Mouse (Mus musculus) kidney, adult 2 months (tissue): ENCODE results near the gene Mpl. TPM values are rescaled to one million over a fixed set of nuclear protein-coding genes. Genes with fewer than 3 reads are reported as not detected.
A peak's percentile ranks its signal among the peaks of the same experiment; 100 is the strongest.

Source experiments
- DNase-seq: peaks from one replicate; pipeline ENCODE4 v3.0.0; 2021
- H3K27ac ChIP-seq: fragments of 200-500 bp; 2 replicates; pipeline ENCODE4 v1.5.1; 2012; ENCODE audit warnings: low read depth, low read length, control low read depth, inconsistent platforms; ENCODE audit not compliant: insufficient read depth
- H3K27me3 ChIP-seq: fragments of 200-500 bp; replicated peaks from 2 replicates; pipeline ENCODE4 v1.6.1; 2012; ENCODE audit warnings: mild to moderate bottlenecking, moderate library complexity, low read length, inconsistent platforms; ENCODE audit not compliant: control insufficient read depth, insufficient read depth
- H3K36me3 ChIP-seq: fragments of 200-500 bp; 2 replicates; pipeline ENCODE4 v1.6.1; 2012; ENCODE audit warnings: mild to moderate bottlenecking, moderate library complexity, low read length, inconsistent platforms; ENCODE audit not compliant: control insufficient read depth, insufficient read depth
- H3K4me1 ChIP-seq: fragments of 200-500 bp; 2 replicates; pipeline ENCODE4 v1.6.1; 2011; ENCODE audit warnings: low read length; ENCODE audit not compliant: control insufficient read depth, insufficient read depth
- H3K4me3 ChIP-seq: fragments of 200-500 bp; 2 replicates; pipeline ENCODE4 v1.5.1; 2011; ENCODE audit warnings: mild to moderate bottlenecking, low read depth, low read length, control low read depth; ENCODE audit not compliant: insufficient read depth
- CTCF ChIP-seq: fragments of 200-500 bp; conservative IDR thresholded peaks from 2 replicates; pipeline ENCODE4 v1.5.1; 2011; ENCODE audit warnings: low read depth, mild to moderate bottlenecking, control low read depth, low read length, moderate library complexity, mixed read lengths; ENCODE audit not compliant: insufficient read depth, insufficient read length
- POLR2A ChIP-seq: fragments of 200-500 bp; IDR thresholded peaks from one replicate; pipeline ENCODE4 v1.6.1; 2011; ENCODE audit warnings: low read depth, low read length, control low read depth
- WGBS: fragments of 180-500 bp; shearing (Covaris S2); methylation state at CpG from one replicate; pipeline ENCODE4 v1.1.7; 2018; 5-methylcytosine and 5-hydroxymethylcytosine counted together
- polyA plus RNA-seq: library from polyadenylated mRNA; depleted of rRNA; stranded (reverse); fragments of >200 nt; gene quantifications from 2 replicates; pipeline ENCODE4 v1.2.3, GENCODE M21; 2012

Gene Mpl
- polyA plus RNA-seq, 1 experiment = 0.03 TPM

DNA sequence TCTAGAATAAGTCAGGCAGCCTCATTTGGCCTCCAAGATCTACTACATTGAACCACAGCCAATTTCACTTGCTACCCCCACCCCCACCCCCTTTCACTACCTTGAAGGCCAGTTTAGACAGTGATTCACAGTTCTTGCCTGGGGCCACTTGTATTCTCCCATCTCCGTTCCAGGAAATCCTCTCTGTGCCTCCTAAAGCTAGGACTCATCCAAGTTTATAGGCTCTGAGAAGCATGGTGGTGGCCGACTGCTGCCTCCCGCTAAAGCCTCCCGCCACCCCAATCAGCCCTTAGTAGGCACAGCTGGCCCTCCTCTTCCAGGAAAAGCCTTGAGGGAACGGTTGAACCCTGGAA lies 29.9 kb downstream of the Mpl start:
- Histone ChIP-seq H3K36me3 (no peaks in the 10 kb centered on the region), H3K27ac (peak overlapping the region; percentile 97), H3K27me3 (no peaks in the 10 kb centered on the region), H3K4me3 (peak overlapping the region; percentile 92), H3K4me1 (peaks cover 31% of the 10 kb centered on the region)
- TF ChIP-seq POLR2A = no peak
- TF ChIP-seq CTCF = no peak
- DNase-seq = no peak
- 2% methylated on average over 5 of the region's 5 CpGs for WGBS

DNA sequence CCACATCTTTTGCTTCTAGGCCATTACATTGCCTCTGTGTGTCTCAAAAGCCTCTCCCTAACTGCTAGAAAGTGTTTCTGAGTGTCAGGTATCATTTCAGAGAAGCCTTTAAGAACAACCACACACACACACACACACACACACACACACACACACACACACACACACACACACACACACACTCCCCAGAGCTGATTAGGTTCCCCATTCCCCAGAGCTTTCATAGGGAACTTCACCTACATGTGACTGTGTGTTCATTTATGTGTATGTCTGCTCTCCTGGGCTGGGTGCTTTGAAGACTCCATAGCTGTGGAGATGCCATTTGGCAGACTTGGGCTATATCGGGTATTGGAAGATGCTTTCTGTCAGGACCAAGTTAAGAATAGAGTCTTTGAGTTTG lies 31.9 kb downstream of the Mpl start:
- Histone ChIP-seq H3K4me3 (no peak overlapping the region), H3K4me1 (peaks cover 29% of the 10 kb centered on the region), H3K27ac (no peak overlapping the region), H3K27me3 (no peaks in the 10 kb centered on the region), H3K36me3 (no peaks in the 10 kb centered on the region)
- TF ChIP-seq POLR2A (no peak), CTCF (no peak)
- DNase-seq = no peak
- 94% methylated on average over 1 of the region's 1 CpGs for whole genome bisulfite sequencing

DNA sequence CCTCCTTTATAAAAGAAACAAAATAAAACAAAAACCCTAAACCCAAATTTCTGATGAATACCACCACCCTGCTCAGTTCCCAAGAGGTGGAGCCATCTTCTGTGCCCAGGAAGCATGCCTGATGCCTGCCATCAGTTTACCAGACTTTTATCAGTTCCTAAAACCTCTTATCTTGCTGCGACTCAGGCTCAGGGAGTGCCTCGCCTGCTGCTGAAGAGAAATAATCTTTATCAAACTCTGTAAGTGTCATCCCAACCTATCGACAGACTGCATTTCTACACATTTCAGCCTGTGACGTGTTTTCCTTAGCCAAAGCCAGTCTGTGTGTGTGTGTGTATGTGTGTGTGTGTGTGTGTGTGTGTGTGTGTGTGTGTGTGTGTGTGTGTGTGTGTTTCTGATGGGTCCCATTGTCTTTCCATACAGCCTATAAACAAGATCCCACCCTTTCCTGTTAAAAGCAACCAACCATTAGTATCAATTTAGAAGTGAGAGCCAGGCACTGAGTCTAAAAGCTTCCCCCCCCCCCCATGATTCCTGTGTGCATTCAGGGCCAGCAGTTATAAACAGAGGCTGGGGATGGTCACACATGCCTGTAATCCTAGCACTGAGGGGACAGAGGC lies 32.7 kb downstream of the Mpl start:
- Histone ChIP-seq H3K27ac (no peak overlapping the region), H3K4me1 (peaks cover 22% of the 10 kb centered on the region), H3K36me3 (no peaks in the 10 kb centered on the region), H3K4me3 (no peak overlapping the region), H3K27me3 (no peaks in the 10 kb centered on the region)
- TF ChIP-seq CTCF (no peak), POLR2A (no peak)
- DNase-seq = no peak
- WGBS = 78% methylated on average over 4 of the region's 4 CpGs

DNA sequence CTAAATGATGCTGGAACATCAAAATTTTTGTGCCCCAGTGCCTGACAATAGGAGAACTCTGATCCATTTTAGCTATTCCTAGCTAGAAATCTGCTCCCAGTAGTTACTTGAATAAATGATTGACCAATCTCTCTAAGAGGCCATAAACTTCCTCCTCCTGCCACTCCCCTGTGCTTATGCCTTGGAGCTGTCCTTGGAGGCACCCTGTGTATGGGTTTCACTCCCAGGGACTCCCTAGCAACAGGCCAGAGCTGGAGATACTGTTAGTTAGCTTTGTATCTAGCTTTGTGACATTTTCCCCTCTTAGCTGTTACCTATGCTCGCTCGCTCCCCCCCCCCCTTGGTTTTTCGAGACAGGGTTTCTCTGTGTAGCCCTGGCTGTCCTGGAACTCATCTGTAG lies 35.9 kb downstream of the Mpl start:
- Histone ChIP-seq H3K27me3 (no peaks in the 10 kb centered on the region), H3K27ac (no peak overlapping the region), H3K4me1 (0 out of 2 replicates have a peak, but pooled peaks cover 6% of the 10 kb centered on the region), H3K36me3 (no peaks in the 10 kb centered on the region), H3K4me3 (no peak overlapping the region)
- DNase-seq = peak; percentile 43
- WGBS = 93% methylated on average over 3 of the region's 3 CpGs
- TF ChIP-seq CTCF (no peak), POLR2A (no peak)

DNA sequence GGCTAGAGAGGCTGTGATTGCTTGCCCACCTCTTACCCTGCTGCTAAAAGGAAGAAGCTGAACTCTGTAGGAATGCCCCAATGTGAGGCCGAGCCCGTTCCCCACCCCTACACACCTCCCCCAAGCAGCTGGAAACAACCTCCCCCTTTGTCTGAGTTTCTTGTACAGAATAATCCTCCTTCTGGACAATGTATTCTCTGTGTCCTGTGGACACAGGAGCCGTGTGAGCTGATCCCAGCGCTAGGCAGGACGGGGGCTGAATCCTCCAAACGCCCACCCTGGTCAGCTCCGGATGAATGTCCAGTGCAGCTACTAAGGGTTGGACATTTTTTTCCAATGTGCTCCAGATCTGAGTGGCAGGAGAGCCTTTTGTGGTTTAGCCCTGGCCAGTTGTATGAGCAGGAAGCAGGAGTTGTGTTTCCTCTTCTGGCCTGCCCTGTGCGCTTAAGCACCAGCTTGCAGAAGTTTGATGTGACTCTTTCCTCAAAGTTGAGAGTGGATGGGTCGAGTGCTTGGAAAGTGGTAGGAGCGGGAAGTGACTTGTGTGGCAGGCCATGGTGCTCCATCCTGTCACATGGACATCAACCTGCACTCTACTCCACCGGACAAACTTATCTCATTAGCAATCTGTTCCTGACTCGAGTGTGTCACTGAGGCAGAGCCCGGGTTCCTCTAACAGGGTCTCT lies 40.1 kb downstream of the Mpl start:
- H3K27ac ChIP-seq = no peak overlapping the region
- no peak for DNase-seq
- WGBS = 89% methylated on average over 13 of the region's 13 CpGs
- no peak overlapping the region for H3K4me3 ChIP-seq
- 0 out of 2 replicates have a peak, but pooled peaks cover 6% of the 10 kb centered on the region for H3K4me1 ChIP-seq
- TF ChIP-seq POLR2A (no peak), CTCF (no peak)
- no peaks in the 10 kb centered on the region for H3K27me3 ChIP-seq
- no peaks in the 10 kb centered on the region for H3K36me3 ChIP-seq

DNA sequence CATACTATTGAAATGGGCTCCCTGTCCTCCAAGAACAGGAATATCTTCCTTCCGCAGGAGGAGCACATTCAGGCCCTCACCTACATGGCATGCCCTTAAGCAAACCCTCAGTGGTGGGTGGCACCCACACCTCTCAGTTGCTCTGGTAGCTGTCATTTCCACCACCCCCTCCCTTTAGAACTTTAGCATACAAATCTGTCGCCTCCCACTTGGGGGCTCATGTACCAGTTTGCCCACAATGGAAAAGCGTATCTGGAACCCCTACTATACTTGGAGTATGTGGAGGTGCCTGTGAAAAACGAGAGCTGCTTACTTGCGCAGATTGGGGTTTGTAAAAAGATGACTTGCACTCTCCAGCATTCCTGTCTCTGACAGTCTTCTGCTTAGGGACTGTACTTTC lies 41.0 kb downstream of the Mpl start:
- H3K36me3 ChIP-seq = no peaks in the 10 kb centered on the region
- WGBS = 94% methylated on average over 5 of the region's 5 CpGs
- no peak for TF ChIP-seq CTCF
- TF ChIP-seq POLR2A = no peak

DNA sequence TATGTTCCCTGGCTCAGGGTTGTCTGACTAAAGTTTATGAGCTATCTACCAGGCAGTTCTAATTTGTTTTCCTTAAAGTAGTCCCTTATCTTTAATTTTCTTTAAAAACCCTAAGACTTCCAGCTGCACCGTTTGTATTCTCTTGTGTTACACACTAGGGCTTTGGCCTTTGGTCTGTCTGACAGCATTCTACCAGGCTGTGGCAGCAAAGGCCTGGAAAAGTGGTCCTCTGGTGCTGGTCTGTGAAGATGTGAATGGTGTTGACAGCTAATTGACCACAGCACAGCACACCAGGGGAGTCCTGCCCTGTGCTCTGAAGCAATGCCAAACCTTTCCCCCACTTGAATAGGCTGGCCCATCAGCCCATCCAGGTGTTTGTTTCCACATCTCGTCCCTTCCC lies 41.5 kb downstream of the Mpl start:
- no peak for DNase-seq
- H3K4me1 ChIP-seq = 0 out of 2 replicates have a peak, but pooled peaks cover under 1% of the 10 kb centered on the region
- H3K27me3 ChIP-seq = no peaks in the 10 kb centered on the region
- H3K4me3 ChIP-seq = no peak overlapping the region
- H3K36me3 ChIP-seq = no peaks in the 10 kb centered on the region
- H3K27ac ChIP-seq = no peak overlapping the region
- TF ChIP-seq POLR2A (no peak), CTCF (0 out of 2 replicates have a peak, but pooled peaks have one; percentile 23)
- WGBS = 77% methylated on average over 2 of the region's 2 CpGs

More for the DNA sequence above, 41.0 kb downstream of the Mpl start:
- H3K27me3 ChIP-seq = no peaks in the 10 kb centered on the region
- H3K4me3 ChIP-seq = no peak overlapping the region
- H3K27ac ChIP-seq = no peak overlapping the region
- H3K4me1 ChIP-seq = 0 out of 2 replicates have a peak, but pooled peaks cover 4% of the 10 kb centered on the region
- DNase-seq = no peak

DNA sequence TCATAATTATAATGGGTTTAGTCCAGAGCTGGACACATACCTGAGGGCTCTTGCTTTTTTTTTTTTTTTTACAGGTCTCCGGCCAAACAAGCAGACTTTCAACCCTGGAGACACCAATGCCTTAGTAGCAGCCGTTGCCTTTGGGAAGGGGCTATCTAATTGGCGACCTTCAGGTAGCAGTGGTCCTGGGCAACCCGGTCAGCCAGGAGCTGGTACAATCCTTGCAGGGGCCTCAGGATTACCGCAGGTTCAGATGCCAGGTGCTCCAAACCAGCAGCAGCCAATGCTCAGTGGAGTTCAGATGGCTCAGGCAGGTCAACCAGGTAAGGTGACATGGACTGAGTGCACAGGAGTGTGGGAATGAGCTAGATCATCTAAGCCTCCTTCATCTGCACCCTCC lies 43.8 kb downstream of the Mpl start:
- H3K36me3 ChIP-seq = no peaks in the 10 kb centered on the region

More for the DNA sequence above, 43.8 kb downstream of the Mpl start:
- no peak for DNase-seq
- Histone ChIP-seq H3K4me1 (peaks cover 8% of the 10 kb centered on the region; the same call in 1 of the 2 replicates), H3K27ac (no peak overlapping the region), H3K27me3 (no peaks in the 10 kb centered on the region), H3K4me3 (no peak overlapping the region)
- 91% methylated on average over 5 of the region's 5 CpGs for WGBS
- TF ChIP-seq CTCF (no peak), POLR2A (no peak)
